Mouse (Mus musculus): ENCODE measurements around the gene Tex21.

- TF ChIP-seq CTCF (IDR thresholded peaks at IDR 0.05; ENCODE audit: low read depth), result no peak
- TF ChIP-seq EP300 (optimal IDR thresholded peaks at IDR 0.05), result no peak
These were observed 29.8 kb downstream of the Tex21 start for GRCm38 (mm10) chr12:76216716-76217115.
